Mouse (Mus musculus) liver, embryonic 14.5 days (tissue): ENCODE measurements around the gene Prim2.

Source experiments
- CTCF ChIP-seq: IDR thresholded peaks from 2 replicates; pipeline ENCODE4 v1.5.1; 2016; ENCODE audit warnings: antibody characterized with exemption, low read depth, control low read depth
- EP300 ChIP-seq: IDR thresholded peaks from 2 replicates; pipeline ENCODE4 v1.6.1; 2016; ENCODE audit warnings: antibody characterized with exemption, low read depth

DNA sequence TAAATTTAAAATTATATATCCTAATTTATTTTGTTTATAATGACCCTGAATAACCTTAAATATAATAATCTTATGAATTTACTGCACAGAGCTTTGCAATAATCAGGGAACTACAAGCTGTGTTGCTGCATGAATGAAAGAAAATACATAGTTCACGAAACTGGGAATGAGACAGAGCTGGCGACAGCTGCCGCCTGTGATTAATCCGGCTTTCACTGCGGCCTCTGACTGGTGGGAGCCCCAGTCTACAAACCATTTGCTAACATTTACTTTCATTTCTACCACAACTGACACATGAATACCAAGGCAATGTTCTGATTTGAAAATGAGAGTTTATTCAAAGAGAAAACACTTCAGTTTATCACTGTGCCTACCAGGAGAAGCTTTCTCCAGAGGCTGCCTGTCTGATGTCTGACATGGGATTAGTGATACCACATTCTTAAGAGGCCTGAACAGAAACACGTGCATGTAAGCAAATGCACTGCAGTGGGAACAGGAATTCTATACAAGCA is 142.2 kb downstream of the Prim2 start:
- TF ChIP-seq CTCF (no peak), EP300 (no peak)
